Mouse (Mus musculus): ENCODE measurements around the gene Ggcx. TPM values are rescaled to one million over a fixed set of nuclear protein-coding genes. Genes with fewer than 3 reads are reported as not detected.

The Ggcx gene
- polyA plus RNA-seq, 1 experiment from 2014 or later = 22.3 TPM

- 31% methylated on average over 5 of the region's 5 CpGs for WGBS
- Histone ChIP-seq H3K4me2 (peak overlapping the region; percentile 7; the same call in 1 of the 2 replicates), H3K27ac (ENCODE audit: low read depth) (peak overlapping the region; percentile 79), H3K27me3 (ENCODE audit: insufficient read depth, low read length) (no peaks in the 10 kb centered on the region), H3K4me1 (ENCODE audit: insufficient read depth) (peaks cover 14% of the 10 kb centered on the region; the same call in 1 of the 2 replicates), H3K9ac (no peak overlapping the region), H3K36me3 (ENCODE audit: insufficient read depth) (no peaks in the 10 kb centered on the region), H3K9me3 (ENCODE audit: low read depth, low read length) (no peaks in the 10 kb centered on the region), H3K4me3 (ENCODE audit: low read depth, low read length) (no peak overlapping the region)
- TF ChIP-seq CTCF (IDR thresholded peaks at IDR 0.05; ENCODE audit: low read depth) = no peak
- DNase-seq = peak; percentile 55
- peak; percentile 61 for ATAC-seq (ENCODE audit: insufficient read depth)
Measured at GRCm38 (mm10) chr6:72371147-72371546, 43.0 kb upstream of the Ggcx start.

GRCm38 (mm10) chr6:72371571-72371970, 42.5 kb upstream of the Ggcx start:
- H3K4me2 ChIP-seq = 0 out of 2 replicates have a peak overlapping the region, but pooled peaks have one; percentile 7
- H3K36me3 ChIP-seq (ENCODE audit: insufficient read depth) = no peaks in the 10 kb centered on the region
- peaks cover 14% of the 10 kb centered on the region; the same call in 1 of the 2 replicates for H3K4me1 ChIP-seq (ENCODE audit: insufficient read depth)
- peak; percentile 15 for DNase-seq
- WGBS = 4% methylated on average over 1 of the region's 1 CpGs
- ATAC-seq (ENCODE audit: insufficient read depth) = peak; percentile 39; the same call in 1 of the 2 replicates
- no peak overlapping the region for H3K9ac ChIP-seq
- no peak for TF ChIP-seq CTCF (IDR thresholded peaks at IDR 0.05; ENCODE audit: low read depth)
- H3K4me3 ChIP-seq (ENCODE audit: low read depth, low read length) = no peak overlapping the region
- H3K27me3 ChIP-seq (ENCODE audit: insufficient read depth, low read length) = no peaks in the 10 kb centered on the region
- no peaks in the 10 kb centered on the region for H3K9me3 ChIP-seq (ENCODE audit: low read depth, low read length)
- H3K27ac ChIP-seq (ENCODE audit: low read depth) = peak overlapping the region; percentile 79

- Histone ChIP-seq H3K27ac (ENCODE audit: low read depth) (peak overlapping the region; percentile 75), H3K4me2 (no peak overlapping the region), H3K4me1 (ENCODE audit: insufficient read depth) (peaks cover 14% of the 10 kb centered on the region; the same call in 1 of the 2 replicates), H3K36me3 (ENCODE audit: insufficient read depth) (no peaks in the 10 kb centered on the region), H3K9ac (no peak overlapping the region), H3K9me3 (ENCODE audit: low read depth, low read length) (no peaks in the 10 kb centered on the region), H3K4me3 (ENCODE audit: low read depth, low read length) (no peak overlapping the region), H3K27me3 (ENCODE audit: insufficient read depth, low read length) (no peaks in the 10 kb centered on the region)
- DNase-seq (no peak), ATAC-seq (ENCODE audit: insufficient read depth) (no peak)
- TF ChIP-seq CTCF (IDR thresholded peaks at IDR 0.05; ENCODE audit: low read depth) = no peak
- 62% methylated on average over 4 of the region's 4 CpGs for WGBS
Measured at GRCm38 (mm10) chr6:72373184-72373583, 40.9 kb upstream of the Ggcx start.

- H3K4me1 ChIP-seq (ENCODE audit: insufficient read depth) = peaks cover 14% of the 10 kb centered on the region; the same call in 1 of the 2 replicates
- no peak for TF ChIP-seq CTCF (IDR thresholded peaks at IDR 0.05; ENCODE audit: low read depth)
- H3K9ac ChIP-seq = no peak overlapping the region
- 0 out of 2 replicates have a peak overlapping the region, but pooled peaks have one; percentile 3 for H3K4me2 ChIP-seq
- H3K36me3 ChIP-seq (ENCODE audit: insufficient read depth) = no peaks in the 10 kb centered on the region
- WGBS = 37% methylated on average over 7 of the region's 7 CpGs
- no peaks in the 10 kb centered on the region for H3K27me3 ChIP-seq (ENCODE audit: insufficient read depth, low read length)
- no peak overlapping the region; the same call in 1 of the 2 replicates for H3K27ac ChIP-seq (ENCODE audit: low read depth)
- no peak overlapping the region for H3K4me3 ChIP-seq (ENCODE audit: low read depth, low read length)
- DNase-seq (peak; percentile 23), ATAC-seq (ENCODE audit: insufficient read depth) (no peak; the same call in 1 of the 2 replicates)
- no peaks in the 10 kb centered on the region for H3K9me3 ChIP-seq (ENCODE audit: low read depth, low read length)
Measured at GRCm38 (mm10) chr6:72374206-72374605, 39.9 kb upstream of the Ggcx start.

- no peak overlapping the region for H3K27ac ChIP-seq (ENCODE audit: low read depth)
Measured at GRCm38 (mm10) chr6:72374820-72375563, 39.1 kb upstream of the Ggcx start.

GRCm38 (mm10) chr6:72378510-72379234, 35.4 kb upstream of the Ggcx start:
- Histone ChIP-seq H3K4me3 (ENCODE audit: low read depth, low read length) (peak overlapping the region; percentile 55; the same call in 1 of the 2 replicates), H3K27me3 (ENCODE audit: insufficient read depth, low read length) (no peaks in the 10 kb centered on the region), H3K4me1 (ENCODE audit: insufficient read depth) (peaks cover 7% of the 10 kb centered on the region; the same call in 1 of the 2 replicates), H3K4me2 (peak overlapping the region; percentile 73), H3K9me3 (ENCODE audit: low read depth, low read length) (no peaks in the 10 kb centered on the region), H3K9ac (no peak overlapping the region), H3K36me3 (ENCODE audit: insufficient read depth) (no peaks in the 10 kb centered on the region), H3K27ac (ENCODE audit: low read depth) (no peak overlapping the region)
- no peak for DNase-seq
- ATAC-seq (ENCODE audit: insufficient read depth) = no peak
- WGBS = 81% methylated on average over 8 of the region's 8 CpGs
- TF ChIP-seq CTCF (IDR thresholded peaks at IDR 0.05; ENCODE audit: low read depth) = no peak

More at GRCm38 (mm10) chr6:72374820-72375563, 39.1 kb upstream of the Ggcx start:
- H3K4me3 ChIP-seq (ENCODE audit: low read depth, low read length) = no peak overlapping the region
- no peak overlapping the region for H3K4me2 ChIP-seq
- H3K4me1 ChIP-seq (ENCODE audit: insufficient read depth) = peaks cover 14% of the 10 kb centered on the region; the same call in 1 of the 2 replicates
- no peaks in the 10 kb centered on the region for H3K27me3 ChIP-seq (ENCODE audit: insufficient read depth, low read length)
- no peaks in the 10 kb centered on the region for H3K9me3 ChIP-seq (ENCODE audit: low read depth, low read length)
- 75% methylated on average over 15 of the region's 15 CpGs for WGBS
- DNase-seq (no peak), ATAC-seq (ENCODE audit: insufficient read depth) (no peak)
- H3K36me3 ChIP-seq (ENCODE audit: insufficient read depth) = no peaks in the 10 kb centered on the region
- H3K9ac ChIP-seq = no peak overlapping the region
- no peak for TF ChIP-seq CTCF (IDR thresholded peaks at IDR 0.05; ENCODE audit: low read depth)

All from lung, embryonic 14.5 days (tissue).